Mouse (Mus musculus) heart, embryonic 16.5 days (tissue): ENCODE results near the gene Usp48. TPM values are rescaled to one million over a fixed set of nuclear protein-coding genes. Genes with fewer than 3 reads are reported as not detected.

Experiments
- polyA plus RNA-seq: library from polyadenylated mRNA; unstranded; fragments of >200 nt; fragmentation: Nextera tagmentation; extraction: Ambion mirVana; gene quantifications from 2 replicates; pipeline ENCODE4 v1.2.1, GENCODE M21; 2015

The Usp48 gene
- polyA plus RNA-seq, 1 experiment from 2014 or later: 34.8 TPM

Other genes starting within 250 kb of the Usp48 start
- 497 and 514 TPM in 2 replicates for gene Cdc42, start 236.0 kb upstream of the Usp48 start, polyA plus RNA-seq
- gene Cela3a, start 184.0 kb upstream of the Usp48 start, polyA plus RNA-seq: not detected in 2 replicates
- gene Cela3b, start 163.2 kb upstream of the Usp48 start, polyA plus RNA-seq: 0.35 TPM in 1 of 2 replicates, not detected in the other
- not detected in 2 replicates for gene 1700013G24Rik, start 140.5 kb upstream of the Usp48 start, polyA plus RNA-seq
- gene Hspg2, start 125.0 kb upstream of the Usp48 start, polyA plus RNA-seq: 52.0 and 56.3 TPM in 2 replicates
- gene Ldlrad2, start 19.2 kb upstream of the Usp48 start, polyA plus RNA-seq: 0.41 TPM in 1 of 2 replicates, not detected in the other
- 9.7 and 9.8 TPM in 2 replicates for gene Rap1gap, start 71.0 kb downstream of the Usp48 start, polyA plus RNA-seq
- 3.6 TPM in 2 replicates for gene Alpl, start 202.6 kb downstream of the Usp48 start, polyA plus RNA-seq